Comparison of ENCODE assay signal across 8 mouse cellular contexts in genomic region chr17:3314625-3315020, GRCm38 (mm10). TPM values are rescaled to one million over a fixed set of nuclear protein-coding genes. Genes with fewer than 3 reads are reported as not detected.
DNase-seq lines count a peak whose midpoint lies in the region; ATAC-seq lines count a peak whose summit lies in the region.

No protein-coding gene starts in this region.

- H3K27me3 ChIP-seq in megakaryocyte, embryonic 14.5 days (replicated peaks), result peaks cover 23% of the 10 kb centered on the region
- H3K27me3 ChIP-seq in forebrain, embryonic 12.5 days, result peaks cover 17% of the 10 kb centered on the region
- no peaks in the 10 kb centered on the region for H3K27me3 ChIP-seq in limb, embryonic 15.5 days
- H3K27me3 ChIP-seq in stomach, embryonic 14.5 days (ENCODE audit: control insufficient read depth, insufficient read depth, low read length), result no peaks in the 10 kb centered on the region

- no peak for DNase-seq in natural killer cell, adult 2 months (ENCODE audit: low spot score in 2 of 2)
- DNase-seq in frontal cortex, postnatal 36 days (ENCODE audit: low spot score in 2 of 2), result no peak
- no peak for DNase-seq in cerebellum, adult 18-20 months

- ATAC-seq in megakaryocyte, adult 5-6 weeks (ENCODE audit: poor library complexity, severe bottlenecking), result no peak
- ATAC-seq in forebrain, embryonic 12.5 days (ENCODE audit: low FRiP score), result peak; percentile 40; the same call in 1 of the 2 replicates
- peak; percentile 26; the same call in 1 of the 2 replicates for ATAC-seq in limb, embryonic 15.5 days (ENCODE audit: insufficient number of reproducible peaks, low FRiP score, low TSS enrichment, low read depth)
- no peak for ATAC-seq in stomach, embryonic 14.5 days (ENCODE audit: insufficient number of reproducible peaks, insufficient read depth, low FRiP score, low read depth)

- WGBS in forebrain, embryonic 12.5 days, result 33% methylated on average over 3 of the region's 3 CpGs
- 15% methylated on average over 3 of the region's 3 CpGs for WGBS in limb, embryonic 15.5 days
- 24% methylated on average over 3 of the region's 3 CpGs for WGBS in stomach, embryonic 14.5 days

- H3K27ac ChIP-seq in forebrain, embryonic 12.5 days, result no peak overlapping the region
- peak overlapping the region; percentile 75 for H3K27ac ChIP-seq in limb, embryonic 15.5 days
- H3K27ac ChIP-seq in stomach, embryonic 14.5 days (ENCODE audit: low read length), result peak overlapping the region; percentile 55; the same call in 1 of the 2 replicates

- no peak overlapping the region for H3K9ac ChIP-seq in forebrain, embryonic 12.5 days
- H3K9ac ChIP-seq in limb, embryonic 15.5 days, result no peak overlapping the region
- no peak overlapping the region; the same call in 1 of the 2 replicates for H3K9ac ChIP-seq in stomach, embryonic 14.5 days (replicated peaks; ENCODE audit: low read depth, low read length)

- peak overlapping the region; percentile 74 for H3K4me3 ChIP-seq in megakaryocyte, embryonic 14.5 days (replicated peaks)
- peak overlapping the region; percentile 38 for H3K4me3 ChIP-seq in forebrain, embryonic 12.5 days (replicated peaks)
- H3K4me3 ChIP-seq in limb, embryonic 15.5 days, result peak overlapping the region; percentile 41
- H3K4me3 ChIP-seq in stomach, embryonic 14.5 days (ENCODE audit: low read depth, low read length), result peak overlapping the region; percentile 33

- peak overlapping the region; percentile 59 for H3K4me2 ChIP-seq in forebrain, embryonic 12.5 days
- peak overlapping the region; percentile 50 for H3K4me2 ChIP-seq in limb, embryonic 15.5 days
- H3K4me2 ChIP-seq in stomach, embryonic 14.5 days (replicated peaks; ENCODE audit: low read depth, low read length), result peak overlapping the region; percentile 53

- peaks cover 18% of the 10 kb centered on the region for H3K4me1 ChIP-seq in megakaryocyte, embryonic 14.5 days
- H3K4me1 ChIP-seq in forebrain, embryonic 12.5 days, result peaks cover 5% of the 10 kb centered on the region; the same call in 1 of the 2 replicates
- H3K4me1 ChIP-seq in limb, embryonic 15.5 days, result peaks cover 9% of the 10 kb centered on the region; the same call in 1 of the 2 replicates
- no peaks in the 10 kb centered on the region for H3K4me1 ChIP-seq in stomach, embryonic 14.5 days (ENCODE audit: control insufficient read depth, insufficient read depth, low read length)

- H3K36me3 ChIP-seq in megakaryocyte, embryonic 14.5 days (replicated peaks; ENCODE audit: low read length), result no peaks in the 10 kb centered on the region
- H3K36me3 ChIP-seq in forebrain, embryonic 12.5 days (replicated peaks), result no peaks in the 10 kb centered on the region
- no peaks in the 10 kb centered on the region for H3K36me3 ChIP-seq in limb, embryonic 15.5 days
- H3K36me3 ChIP-seq in stomach, embryonic 14.5 days (ENCODE audit: control insufficient read depth, insufficient read depth, low read length), result no peaks in the 10 kb centered on the region

- peaks cover 4% of the 10 kb centered on the region; the same call in 1 of the 2 replicates for H3K9me3 ChIP-seq in megakaryocyte, embryonic 14.5 days
- no peaks in the 10 kb centered on the region for H3K9me3 ChIP-seq in forebrain, embryonic 12.5 days
- no peaks in the 10 kb centered on the region for H3K9me3 ChIP-seq in limb, embryonic 15.5 days
- no peaks in the 10 kb centered on the region for H3K9me3 ChIP-seq in stomach, embryonic 14.5 days (ENCODE audit: control insufficient read depth, low read depth, low read length)

RNA-seq across cellular contexts. Expression of gene Tiam2, which starts 11.8 kb away (rescaled TPM):
- polyA plus RNA-seq in megakaryocyte, embryonic 14.5 days (2012; ENCODE audit: insufficient read depth, low replicate concordance), result 0.35 TPM in 1 of 2 replicates, not detected in the other
- 23.7 and 24.5 TPM in 2 replicates for total RNA-seq in megakaryocyte, adult 5-6 weeks (2015)
- 37.3 and 42.3 TPM in 2 replicates for total RNA-seq in megakaryocyte, adult 5-6 weeks (2017)
- polyA plus RNA-seq in forebrain, embryonic 12.5 days (2016; fragmentation: Nextera tagmentation; extraction: Ambion mirVana), result 14.5 and 15.4 TPM in 2 replicates
- polyA plus RNA-seq in limb, embryonic 15.5 days (2015; fragmentation: Nextera tagmentation; extraction: Ambion mirVana), result 17.8 and 19.2 TPM in 2 replicates
- polyA plus RNA-seq in stomach, embryonic 14.5 days (2014; fragmentation: Nextera tagmentation; extraction: Ambion mirVana), result 6.5 and 6.6 TPM in 2 replicates

Comparison
In these comparisons a context has a peak if more than half of its experiments do, and no peak if none do; other contexts are left out.
1. ATAC-seq: peak in forebrain, embryonic 12.5 days (single experiment) and limb, embryonic 15.5 days (single experiment); none in megakaryocyte, adult 5-6 weeks (single experiment) and stomach, embryonic 14.5 days (single experiment).
2. Peak in every context shown above with its lines, with median percentiles within 50 percentile points of each other: H3K4me3 ChIP-seq and H3K4me2 ChIP-seq.